19 mouse cellular contexts compared by ENCODE assay signal in genomic region chr17:67504502-67505033, GRCm38 (mm10).
DNase-seq lines count a peak whose midpoint lies in the region; ATAC-seq lines count a peak whose summit lies in the region.
"Had no signal": no experiment of that assay in that cellular context is flagged by ENCODE, and none has a peak within 500 bp of the region (broad histone marks: within the 10 kb centered on the region; RNA-seq: fewer than 3 reads in every experiment).

No protein-coding gene starts in this region.

- H3K4me1 ChIP-seq in embryonic facial prominence, embryonic 12.5 days, result no peaks in the 10 kb centered on the region
- peaks cover 19% of the 10 kb centered on the region for H3K4me1 ChIP-seq in embryonic facial prominence, embryonic 10.5 days
- H3K4me1 ChIP-seq in hindbrain, embryonic 10.5 days (replicated peaks), result peaks cover 27% of the 10 kb centered on the region
- peaks cover 13% of the 10 kb centered on the region for H3K4me1 ChIP-seq in hindbrain, embryonic 13.5 days (replicated peaks)
- H3K4me1 ChIP-seq in embryonic facial prominence, embryonic 14.5 days (ENCODE audit: control insufficient read depth, insufficient read depth, low read length), result peaks cover 8% of the 10 kb centered on the region
- H3K4me1 ChIP-seq in limb, embryonic 15.5 days, result peaks cover 9% of the 10 kb centered on the region
- H3K4me1 ChIP-seq: liver, embryonic 12.5 days had no signal

- no peak for DNase-seq in embryonic facial prominence, embryonic 10.5 days (ENCODE audit: low spot score)
- no peak for DNase-seq in hindbrain, embryonic 10.5 days (ENCODE audit: low spot score)
- peak; percentile 76 for DNase-seq in embryonic facial prominence, embryonic 14.5 days (ENCODE audit: low spot score)
- DNase-seq in cerebellum, postnatal 14 days, result no peak
- no peak for DNase-seq in cerebellum, adult 9-10 months
- DNase-seq: adrenal gland, adult 2 months; cerebellum, postnatal 36 days; forebrain, postnatal 0 days; heart, postnatal 10 days; kidney, adult 18-20 months; kidney, postnatal 14 days; lung, adult 2 months; thymus, postnatal 4 days had no signal

- no peaks in the 10 kb centered on the region for H3K27me3 ChIP-seq in embryonic facial prominence, embryonic 12.5 days
- H3K27me3 ChIP-seq in embryonic facial prominence, embryonic 10.5 days (replicated peaks; ENCODE audit: low read depth, poor library complexity, severe bottlenecking), result no peaks in the 10 kb centered on the region
- no peaks in the 10 kb centered on the region for H3K27me3 ChIP-seq in hindbrain, embryonic 10.5 days (ENCODE audit: insufficient read depth, poor library complexity, severe bottlenecking)
- H3K27me3 ChIP-seq in hindbrain, embryonic 13.5 days, result no peaks in the 10 kb centered on the region
- no peaks in the 10 kb centered on the region for H3K27me3 ChIP-seq in embryonic facial prominence, embryonic 14.5 days (replicated peaks; ENCODE audit: control insufficient read depth, insufficient read depth, low read length)
- no peaks in the 10 kb centered on the region for H3K27me3 ChIP-seq in limb, embryonic 15.5 days
- H3K27me3 ChIP-seq: hindbrain, embryonic 15.5 days; liver, embryonic 12.5 days had no signal

- WGBS in embryonic facial prominence, embryonic 12.5 days, result 78% methylated on average over 9 of the region's 9 CpGs
- WGBS in embryonic facial prominence, embryonic 10.5 days, result 87% methylated on average over 9 of the region's 9 CpGs
- 89% methylated on average over 9 of the region's 9 CpGs for whole genome bisulfite sequencing in hindbrain, embryonic 10.5 days
- whole genome bisulfite sequencing in hindbrain, embryonic 13.5 days, result 84% methylated on average over 9 of the region's 9 CpGs
- WGBS in embryonic facial prominence, embryonic 14.5 days, result 56% methylated on average over 9 of the region's 9 CpGs
- WGBS in limb, embryonic 15.5 days, result 67% methylated on average over 9 of the region's 9 CpGs

- ATAC-seq in embryonic facial prominence, embryonic 12.5 days (ENCODE audit: insufficient number of reproducible peaks, insufficient read depth, low FRiP score, low TSS enrichment), result no peak
- ATAC-seq in hindbrain, embryonic 13.5 days (ENCODE audit: low FRiP score), result no peak
- ATAC-seq in embryonic facial prominence, embryonic 14.5 days (ENCODE audit: low read depth), result peak; percentile 28; the same call in 1 of the 2 replicates
- 0 out of 2 replicates have a peak, but pooled peaks have one; percentile 22 for ATAC-seq in limb, embryonic 15.5 days (ENCODE audit: insufficient number of reproducible peaks, low FRiP score, low TSS enrichment, low read depth)
- ATAC-seq: forebrain, postnatal 0 days; liver, embryonic 12.5 days had no signal

- peak overlapping the region; percentile 6; the same call in 1 of the 2 replicates for H3K27ac ChIP-seq in embryonic facial prominence, embryonic 12.5 days
- H3K27ac ChIP-seq in embryonic facial prominence, embryonic 10.5 days (replicated peaks), result no peak overlapping the region
- H3K27ac ChIP-seq in hindbrain, embryonic 10.5 days, result peak overlapping the region; percentile 12; the same call in 1 of the 2 replicates
- no peak overlapping the region for H3K27ac ChIP-seq in hindbrain, embryonic 13.5 days
- H3K27ac ChIP-seq in embryonic facial prominence, embryonic 14.5 days (replicated peaks; ENCODE audit: low read depth, low read length), result peak overlapping the region; percentile 40
- H3K27ac ChIP-seq in limb, embryonic 15.5 days, result 0 out of 2 replicates have a peak overlapping the region, but pooled peaks have one; percentile 59
- H3K27ac ChIP-seq: hindbrain, embryonic 15.5 days; liver, embryonic 12.5 days had no signal

- H3K4me3 ChIP-seq in embryonic facial prominence, embryonic 12.5 days, result no peak overlapping the region
- H3K4me3 ChIP-seq in embryonic facial prominence, embryonic 10.5 days, result no peak overlapping the region
- no peak overlapping the region for H3K4me3 ChIP-seq in hindbrain, embryonic 10.5 days
- H3K4me3 ChIP-seq in hindbrain, embryonic 13.5 days, result no peak overlapping the region
- no peak overlapping the region for H3K4me3 ChIP-seq in embryonic facial prominence, embryonic 14.5 days (ENCODE audit: low read depth, low read length)
- no peak overlapping the region for H3K4me3 ChIP-seq in limb, embryonic 15.5 days
- H3K4me3 ChIP-seq: hindbrain, embryonic 15.5 days; liver, embryonic 12.5 days had no signal

- H3K9me3 ChIP-seq in embryonic facial prominence, embryonic 12.5 days, result no peaks in the 10 kb centered on the region
- no peaks in the 10 kb centered on the region for H3K9me3 ChIP-seq in embryonic facial prominence, embryonic 10.5 days
- no peaks in the 10 kb centered on the region for H3K9me3 ChIP-seq in hindbrain, embryonic 10.5 days
- no peaks in the 10 kb centered on the region for H3K9me3 ChIP-seq in hindbrain, embryonic 13.5 days
- no peaks in the 10 kb centered on the region for H3K9me3 ChIP-seq in embryonic facial prominence, embryonic 14.5 days (ENCODE audit: control insufficient read depth, low read length)
- no peaks in the 10 kb centered on the region for H3K9me3 ChIP-seq in limb, embryonic 15.5 days
- H3K9me3 ChIP-seq: hindbrain, embryonic 15.5 days; liver, embryonic 12.5 days had no signal

- H3K9ac ChIP-seq in embryonic facial prominence, embryonic 12.5 days, result no peak overlapping the region
- no peak overlapping the region for H3K9ac ChIP-seq in hindbrain, embryonic 13.5 days
- no peak overlapping the region for H3K9ac ChIP-seq in embryonic facial prominence, embryonic 14.5 days (ENCODE audit: low read depth, low read length)
- H3K9ac ChIP-seq in limb, embryonic 15.5 days, result no peak overlapping the region
- H3K9ac ChIP-seq: forebrain, postnatal 0 days; hindbrain, embryonic 15.5 days; liver, embryonic 12.5 days had no signal

- no peak overlapping the region for H3K4me2 ChIP-seq in embryonic facial prominence, embryonic 12.5 days (replicated peaks)
- H3K4me2 ChIP-seq in hindbrain, embryonic 13.5 days, result no peak overlapping the region
- no peak overlapping the region for H3K4me2 ChIP-seq in embryonic facial prominence, embryonic 14.5 days (ENCODE audit: low read depth, low read length)
- H3K4me2 ChIP-seq in limb, embryonic 15.5 days, result no peak overlapping the region
- H3K4me2 ChIP-seq: hindbrain, embryonic 15.5 days; liver, embryonic 12.5 days; midbrain, embryonic 11.5 days had no signal

- H3K36me3 ChIP-seq in embryonic facial prominence, embryonic 12.5 days, result no peaks in the 10 kb centered on the region
- no peaks in the 10 kb centered on the region for H3K36me3 ChIP-seq in embryonic facial prominence, embryonic 10.5 days (replicated peaks)
- H3K36me3 ChIP-seq in hindbrain, embryonic 10.5 days, result no peaks in the 10 kb centered on the region
- no peaks in the 10 kb centered on the region for H3K36me3 ChIP-seq in hindbrain, embryonic 13.5 days
- H3K36me3 ChIP-seq in embryonic facial prominence, embryonic 14.5 days (ENCODE audit: control insufficient read depth, insufficient read depth, low read length), result no peaks in the 10 kb centered on the region
- no peaks in the 10 kb centered on the region for H3K36me3 ChIP-seq in limb, embryonic 15.5 days
- H3K36me3 ChIP-seq: hindbrain, embryonic 15.5 days; liver, embryonic 12.5 days had no signal

Comparison
In these comparisons a context has a peak if more than half of its experiments do, and no peak if none do; other contexts are left out.
1. ATAC-seq: peak in embryonic facial prominence, embryonic 14.5 days (single experiment) and limb, embryonic 15.5 days (single experiment); none in embryonic facial prominence, embryonic 12.5 days (single experiment) and hindbrain, embryonic 13.5 days (single experiment).
2. H3K27ac ChIP-seq: peak in embryonic facial prominence, embryonic 12.5 days (single experiment), hindbrain, embryonic 10.5 days (single experiment), embryonic facial prominence, embryonic 14.5 days (single experiment) and limb, embryonic 15.5 days (single experiment); none in embryonic facial prominence, embryonic 10.5 days (single experiment) and hindbrain, embryonic 13.5 days (single experiment).